Mouse (Mus musculus) heart, postnatal 0 days (tissue): ENCODE results near the gene Fxyd5. TPM values are rescaled to one million over a fixed set of nuclear protein-coding genes. Genes with fewer than 3 reads are reported as not detected.

ENCODE experiments used
- ATAC-seq: fragments of 200-750 bp; cut with Nextera tagmentation; 2 replicates; pipeline ENCODE4 v1.8.0; 2017; ENCODE audit warnings: low read depth, moderate number of reproducible peaks, moderate library complexity; ENCODE audit not compliant: insufficient read depth
- DNase-seq: peaks from one replicate; pipeline ENCODE4 v3.0.0-alpha.2; 2016; ENCODE audit warnings: low spot score
- H3K27ac ChIP-seq: fragments of 300-500 bp; sonication (generic); 2 replicates; pipeline ENCODE4 v1.5.1; 2014; ENCODE audit warnings: low read depth, mild to moderate bottlenecking
- H3K27me3 ChIP-seq: fragments of 300-500 bp; sonication (generic); 2 replicates; pipeline ENCODE4 v1.6.1; 2014; ENCODE audit warnings: low read length, mixed read lengths; ENCODE audit not compliant: control insufficient read depth, insufficient read depth
- H3K36me3 ChIP-seq: fragments of 300-500 bp; sonication (generic); replicated peaks from 2 replicates; pipeline ENCODE4 v1.6.1; 2014; ENCODE audit warnings: low read length, mixed read lengths; ENCODE audit not compliant: control insufficient read depth, insufficient read depth
- H3K4me1 ChIP-seq: fragments of 300-500 bp; sonication (generic); 2 replicates; pipeline ENCODE4 v1.6.1; 2014; ENCODE audit warnings: antibody characterized with exemption; ENCODE audit not compliant: control insufficient read depth, insufficient read depth
- H3K4me2 ChIP-seq: fragments of 300-500 bp; sonication (generic); 2 replicates; pipeline ENCODE4 v1.6.1; 2014; ENCODE audit warnings: low read depth, mild to moderate bottlenecking, low read length, moderate library complexity
- H3K4me3 ChIP-seq: fragments of 300-500 bp; sonication (generic); 2 replicates; pipeline ENCODE4 v1.5.1; 2014; ENCODE audit warnings: low read depth, low read length
- H3K9ac ChIP-seq: fragments of 300-500 bp; sonication (generic); replicated peaks from 2 replicates; pipeline ENCODE4 v1.6.1; 2014; ENCODE audit warnings: low read depth, low read length, mixed read lengths
- H3K9me3 ChIP-seq: fragments of 300-500 bp; sonication (generic); replicated peaks from 2 replicates; pipeline ENCODE4 v1.6.1; 2016; ENCODE audit warnings: low read length; ENCODE audit not compliant: control insufficient read depth
- CTCF ChIP-seq: IDR thresholded peaks from 2 replicates; pipeline ENCODE4 v1.5.1; 2016; ENCODE audit warnings: antibody characterized with exemption, control low read depth, low read depth
- EP300 ChIP-seq: IDR thresholded peaks from 2 replicates; pipeline ENCODE4 v1.6.1; 2016; ENCODE audit warnings: antibody characterized with exemption, low read depth
- WGBS: fragments of 180-500 bp; shearing (Covaris S2); extraction: QIAGEN DNeasy Blood & Tissue Kit; methylation state at CpG from one replicate; pipeline ENCODE4 v1.1.7; 2014; 5-methylcytosine and 5-hydroxymethylcytosine counted together
- polyA plus RNA-seq: library from polyadenylated mRNA; unstranded; fragments of >200 nt; fragmentation: Nextera tagmentation; extraction: Ambion mirVana; gene quantifications from 2 replicates; pipeline ENCODE4 v1.2.1, GENCODE M21; 2015
- total RNA-seq: library from RNA; depleted of rRNA; stranded (reverse); fragments of >200 nt; gene quantifications from 2 replicates; pipeline ENCODE4 v1.2.3, GENCODE M21; 2014; ENCODE audit warnings: low replicate concordance

Gene Fxyd5
- total and polyA plus RNA-seq, 2 experiments from 2014 or later: 46.4 to 69.7 TPM

GRCm38 (mm10) chr7:31037675-31038074, 4.6 kb downstream of the Fxyd5 start:
- H3K4me3 ChIP-seq: no peak overlapping the region
- TF ChIP-seq EP300 (no peak), CTCF (no peak)
- WGBS: 62% methylated on average over 2 of the region's 2 CpGs

GRCm38 (mm10) chr7:31036917-31037316, 5.4 kb downstream of the Fxyd5 start:
- no peaks in the 10 kb centered on the region for H3K9me3 ChIP-seq
- no peak for ATAC-seq
- no peak for TF ChIP-seq CTCF
- no peak for TF ChIP-seq EP300
- 0 out of 2 replicates have a peak, but pooled peaks cover 21% of the 10 kb centered on the region for H3K36me3 ChIP-seq
- 67% methylated on average over 7 of the region's 7 CpGs for WGBS
- no peak overlapping the region for H3K9ac ChIP-seq
- H3K4me2 ChIP-seq: no peak overlapping the region
- H3K27ac ChIP-seq: no peak overlapping the region
- H3K27me3 ChIP-seq: peaks cover 13% of the 10 kb centered on the region
- H3K4me3 ChIP-seq: no peak overlapping the region
- DNase-seq: no peak
- peaks cover 2% of the 10 kb centered on the region; the same call in 1 of the 2 replicates for H3K4me1 ChIP-seq

More at GRCm38 (mm10) chr7:31037675-31038074, 4.6 kb downstream of the Fxyd5 start:
- Histone ChIP-seq H3K4me2 (no peak overlapping the region), H3K27me3 (peaks cover 21% of the 10 kb centered on the region), H3K36me3 (0 out of 2 replicates have a peak, but pooled peaks cover 21% of the 10 kb centered on the region), H3K9me3 (no peaks in the 10 kb centered on the region), H3K4me1 (peaks cover 7% of the 10 kb centered on the region; the same call in 1 of the 2 replicates), H3K9ac (no peak overlapping the region), H3K27ac (no peak overlapping the region)
- no peak for ATAC-seq
- DNase-seq: no peak

GRCm38 (mm10) chr7:31035291-31035690, 7.0 kb downstream of the Fxyd5 start:
- Histone ChIP-seq H3K4me2 (no peak overlapping the region), H3K9ac (no peak overlapping the region), H3K4me3 (no peak overlapping the region), H3K27me3 (no peaks in the 10 kb centered on the region), H3K9me3 (no peaks in the 10 kb centered on the region), H3K36me3 (0 out of 2 replicates have a peak, but pooled peaks cover 21% of the 10 kb centered on the region), H3K27ac (no peak overlapping the region), H3K4me1 (no peaks in the 10 kb centered on the region)
- no peak for TF ChIP-seq EP300
- no peak for TF ChIP-seq CTCF
- ATAC-seq: no peak
- WGBS: 73% methylated on average over 11 of the region's 11 CpGs
- DNase-seq: no peak

- Histone ChIP-seq H3K36me3 (0 out of 2 replicates have a peak, but pooled peaks cover 21% of the 10 kb centered on the region), H3K27me3 (no peaks in the 10 kb centered on the region), H3K9ac (no peak overlapping the region), H3K27ac (no peak overlapping the region; the same call in 1 of the 2 replicates), H3K9me3 (no peaks in the 10 kb centered on the region), H3K4me2 (no peak overlapping the region), H3K4me1 (no peaks in the 10 kb centered on the region), H3K4me3 (no peak overlapping the region)
- WGBS: 61% methylated on average over 11 of the region's 11 CpGs
- no peak for ATAC-seq
- TF ChIP-seq EP300: no peak
- TF ChIP-seq CTCF: peak; percentile 19
- DNase-seq: no peak
These were observed 7.5 kb downstream of the Fxyd5 start for GRCm38 (mm10) chr7:31034789-31035188.

- no peaks in the 10 kb centered on the region for H3K4me1 ChIP-seq
- no peak overlapping the region for H3K9ac ChIP-seq
- no peaks in the 10 kb centered on the region for H3K9me3 ChIP-seq
- H3K36me3 ChIP-seq: 0 out of 2 replicates have a peak, but pooled peaks cover 21% of the 10 kb centered on the region
- TF ChIP-seq CTCF: no peak
- TF ChIP-seq EP300: no peak
- no peak overlapping the region for H3K4me3 ChIP-seq
- no peaks in the 10 kb centered on the region for H3K27me3 ChIP-seq
- ATAC-seq: no peak
- WGBS: 47% methylated on average over 9 of the region's 9 CpGs
- no peak overlapping the region for H3K4me2 ChIP-seq
- peak overlapping the region; percentile 61; the same call in 1 of the 2 replicates for H3K27ac ChIP-seq
- DNase-seq: no peak
These were observed 8.7 kb downstream of the Fxyd5 start for GRCm38 (mm10) chr7:31033409-31034165.
